In genomic region chr11:108040823-108041222, GRCm38 (mm10) we compare ENCODE assay signal across 23 mouse cellular contexts.
"Had no signal": no experiment of that assay in that cellular context is flagged by ENCODE, and none has a peak within 500 bp of the region (broad histone marks: within the 10 kb centered on the region; RNA-seq: fewer than 3 reads in every experiment).

No protein-coding gene starts in this region.

- DNase-seq: gastrocnemius, adult 2 months; gastrocnemius, postnatal 10 days; gastrocnemius, postnatal 25 days; heart, adult 2 months; heart, postnatal 10 days; heart, postnatal 4 days; kidney, adult 11 months; kidney, adult 8-10 months; kidney, postnatal 10 days; kidney, postnatal 25 days; kidney, postnatal 4 days; left cerebral cortex, postnatal 4 days had no signal

- ATAC-seq: hindbrain, embryonic 16.5 days; intestine, embryonic 16.5 days; liver, embryonic 12.5 days had no signal

- H3K4me1 ChIP-seq: hindbrain, embryonic 12.5 days; liver, embryonic 12.5 days had no signal

- H3K27me3 ChIP-seq: heart, embryonic 12.5 days; hindbrain, embryonic 12.5 days; limb, embryonic 13.5 days; limb, embryonic 15.5 days; liver, embryonic 12.5 days had no signal

- H3K36me3 ChIP-seq: hindbrain, embryonic 10.5 days; hindbrain, embryonic 12.5 days; limb, embryonic 13.5 days; limb, embryonic 15.5 days; liver, embryonic 12.5 days had no signal

- H3K9me3 ChIP-seq: heart, embryonic 12.5 days; hindbrain, embryonic 10.5 days; hindbrain, embryonic 12.5 days; limb, embryonic 13.5 days; limb, embryonic 15.5 days; liver, embryonic 12.5 days had no signal

- H3K27ac ChIP-seq: gastrocnemius, adult 2 months; heart, adult 2 months; hindbrain, embryonic 10.5 days; hindbrain, embryonic 12.5 days; hindbrain, embryonic 14.5 days; layer of hippocampus, adult 2 months; limb, embryonic 13.5 days; limb, embryonic 15.5 days; liver, embryonic 12.5 days; liver, embryonic 14.5 days had no signal

- H3K4me3 ChIP-seq: gastrocnemius, adult 2 months; heart, adult 2 months; heart, embryonic 12.5 days; hindbrain, embryonic 10.5 days; hindbrain, embryonic 12.5 days; layer of hippocampus, adult 2 months; limb, embryonic 13.5 days; limb, embryonic 15.5 days; liver, embryonic 12.5 days had no signal
